Mouse (Mus musculus) C2C12 (cell line): ENCODE results near the gene Fam228a. TPM values are rescaled to one million over a fixed set of nuclear protein-coding genes. Genes with fewer than 3 reads are reported as not detected.
"Not testable (repeated sequence)": the region's sequence is repeated elsewhere in the genome, so short reads cannot be mapped to it uniquely, and the experiment has no call there.

ENCODE experiments used
- H3K27me3 ChIP-seq: one replicate; pipeline ENCODE4 v1.6.1; 2011; ENCODE audit not compliant: control insufficient read depth, insufficient read depth, insufficient read length
- H3K36me3 ChIP-seq: one replicate; pipeline ENCODE4 v1.6.1; 2011; ENCODE audit not compliant: control insufficient read depth, insufficient read depth
- H3K4me3 ChIP-seq: one replicate; pipeline ENCODE4 v1.5.1; 2011; ENCODE audit warnings: mild to moderate bottlenecking, control low read depth; ENCODE audit not compliant: poor library complexity, insufficient read depth, severe bottlenecking
- H3K79me2 ChIP-seq: one replicate; pipeline ENCODE4 v1.6.1; 2011; ENCODE audit not compliant: control insufficient read depth, insufficient read depth
- H3K79me3 ChIP-seq: one replicate; pipeline ENCODE4 v1.6.1; 2011; ENCODE audit warnings: low read depth, control low read depth
- H3ac ChIP-seq: one replicate; pipeline ENCODE3; 2011; ENCODE audit warnings: low read depth; ENCODE audit not compliant: control insufficient read depth, insufficient read length
- CEBPB ChIP-seq: IDR thresholded peaks from one replicate; pipeline ENCODE4 v1.6.1; 2011; ENCODE audit warnings: low read depth, mild to moderate bottlenecking, control low read depth, moderate library complexity
- CTCF ChIP-seq: IDR thresholded peaks from one replicate; pipeline ENCODE4 v1.5.1; 2011; ENCODE audit not compliant: control insufficient read depth, insufficient read depth, insufficient read length
- FOSL1 ChIP-seq: IDR thresholded peaks from one replicate; pipeline ENCODE4 v1.8.0; 2011; ENCODE audit warnings: mild to moderate bottlenecking, low read length; ENCODE audit not compliant: poor library complexity, insufficient read depth, severe bottlenecking
- MAX ChIP-seq: IDR thresholded peaks from one replicate; pipeline ENCODE4 v1.6.1; 2011; ENCODE audit warnings: mild to moderate bottlenecking, control low read depth
- MYOD1 ChIP-seq: IDR thresholded peaks from one replicate; pipeline ENCODE4 v1.6.1; 2011; ENCODE audit warnings: low read depth; ENCODE audit not compliant: control insufficient read depth, insufficient read length
- MYOG ChIP-seq: IDR thresholded peaks from one replicate; pipeline ENCODE4 v1.6.1; 2011; ENCODE audit not compliant: control insufficient read depth, insufficient read length; ENCODE audit errors: extremely low read depth
- USF1 ChIP-seq: IDR thresholded peaks from one replicate; pipeline ENCODE4 v1.6.1; 2011; ENCODE audit warnings: low read depth, mild to moderate bottlenecking, control low read depth, moderate library complexity
- polyA plus RNA-seq: library from polyadenylated mRNA; unstranded; fragments of >200 nt; fragmentation: generic; extraction: Trizol; gene quantifications from one replicate; pipeline ENCODE4 v1.2.1, GENCODE M21; 2012; ENCODE audit warnings: missing spikeins

The Fam228a gene
- polyA plus RNA-seq, 1 experiment, result 0.05 TPM

DNA sequence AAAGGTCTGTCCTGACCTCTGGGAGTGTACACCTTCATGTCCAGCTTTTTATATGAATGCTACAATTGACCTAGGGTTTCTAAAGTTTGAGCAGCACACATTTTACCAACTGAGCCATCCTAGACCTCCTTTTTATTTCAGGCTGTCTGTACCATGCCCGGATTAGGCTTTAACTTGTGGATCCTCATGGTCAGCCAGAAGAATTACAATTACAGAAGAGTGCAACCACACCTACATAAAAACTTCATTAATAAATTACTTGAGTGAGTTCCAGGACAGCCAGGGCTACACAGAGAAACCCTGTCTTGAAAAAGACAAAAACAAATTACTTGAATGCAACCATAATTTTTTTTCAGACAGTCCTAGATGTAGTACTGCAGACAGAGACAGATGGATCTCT is 18.8 kb upstream of the Fam228a start:
- TF ChIP-seq CEBPB, result no peak
- no peak for TF ChIP-seq MAX
- TF ChIP-seq CTCF, result no peak
- no peak for TF ChIP-seq USF1
- no peak for TF ChIP-seq FOSL1
- no peak for TF ChIP-seq MYOG
- no peak for TF ChIP-seq MYOD1

GRCm38 (mm10) chr12:4754451-4754850 is 16.2 kb upstream of the Fam228a start:
- not testable (repeated sequence) for H3K27me3 ChIP-seq, H3K36me3 ChIP-seq, H3ac ChIP-seq, H3K4me3 ChIP-seq, H3K79me2 ChIP-seq, H3K79me3 ChIP-seq

More for the DNA sequence above, 18.8 kb upstream of the Fam228a start:
- no peak overlapping the region for H3K4me3 ChIP-seq
- H3K79me2 ChIP-seq, result no peaks in the 10 kb centered on the region
- H3K27me3 ChIP-seq, result no peaks in the 10 kb centered on the region
- no peak overlapping the region for H3ac ChIP-seq
- H3K36me3 ChIP-seq, result no peaks in the 10 kb centered on the region
- H3K79me3 ChIP-seq, result no peaks in the 10 kb centered on the region

GRCm38 (mm10) chr12:4744486-4744885 is 6.3 kb upstream of the Fam228a start:
- no peaks in the 10 kb centered on the region for H3K36me3 ChIP-seq
- H3ac ChIP-seq, result no peak overlapping the region
- no peak for TF ChIP-seq MAX
- no peak for TF ChIP-seq MYOD1
- TF ChIP-seq CEBPB, result no peak
- TF ChIP-seq MYOG, result no peak
- H3K27me3 ChIP-seq, result no peaks in the 10 kb centered on the region
- no peak overlapping the region for H3K4me3 ChIP-seq
- no peaks in the 10 kb centered on the region for H3K79me3 ChIP-seq
- no peaks in the 10 kb centered on the region for H3K79me2 ChIP-seq

- TF ChIP-seq USF1 (no peak), CTCF (no peak), MAX (no peak), MYOG (no peak), CEBPB (no peak), MYOD1 (no peak), FOSL1 (no peak)
- no peaks in the 10 kb centered on the region for H3K79me3 ChIP-seq
These were observed 4.0 kb upstream of the Fam228a start for GRCm38 (mm10) chr12:4742183-4742582.

GRCm38 (mm10) chr12:4740823-4741222 is 2.6 kb upstream of the Fam228a start:
- TF ChIP-seq MYOG, result no peak
- TF ChIP-seq USF1, result no peak
- TF ChIP-seq FOSL1, result no peak
- no peak for TF ChIP-seq CEBPB
- TF ChIP-seq MYOD1, result no peak
- TF ChIP-seq CTCF, result no peak
- no peak for TF ChIP-seq MAX
- Histone ChIP-seq H3K4me3 (no peak overlapping the region), H3K36me3 (no peaks in the 10 kb centered on the region), H3ac (no peak overlapping the region), H3K79me2 (no peaks in the 10 kb centered on the region), H3K27me3 (no peaks in the 10 kb centered on the region), H3K79me3 (no peaks in the 10 kb centered on the region)

More at GRCm38 (mm10) chr12:4742183-4742582, 4.0 kb upstream of the Fam228a start:
- Histone ChIP-seq H3K79me2 (no peaks in the 10 kb centered on the region), H3K36me3 (no peaks in the 10 kb centered on the region), H3ac (no peak overlapping the region), H3K27me3 (no peaks in the 10 kb centered on the region), H3K4me3 (no peak overlapping the region)

DNA sequence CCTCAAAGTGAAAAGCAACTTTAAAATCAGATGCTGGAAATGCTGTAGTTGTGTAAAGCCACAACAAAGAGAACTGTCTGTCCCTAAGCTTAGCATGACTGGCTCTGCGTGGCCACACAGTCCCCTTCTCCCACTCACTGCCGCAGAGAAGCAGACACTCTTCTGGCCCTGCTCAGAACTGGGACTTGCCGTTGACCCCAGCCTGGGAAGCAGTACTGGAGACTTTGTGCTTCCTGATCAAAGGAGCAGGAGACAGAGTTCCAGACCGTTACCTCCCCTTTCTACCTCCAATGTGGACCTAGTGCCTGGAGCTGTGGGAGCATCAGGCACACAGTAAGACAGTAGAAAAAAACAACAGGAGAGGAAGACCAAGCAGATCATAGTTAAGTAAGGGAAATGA is 5.9 kb downstream of the Fam228a start:
- no peak overlapping the region for H3K4me3 ChIP-seq
- TF ChIP-seq MYOG (no peak), CTCF (no peak), USF1 (no peak), FOSL1 (no peak), CEBPB (no peak), MAX (no peak), MYOD1 (no peak)
- H3K79me2 ChIP-seq, result no peaks in the 10 kb centered on the region
- H3K27me3 ChIP-seq, result peaks cover 6% of the 10 kb centered on the region
- H3K79me3 ChIP-seq, result no peaks in the 10 kb centered on the region
- no peak overlapping the region for H3ac ChIP-seq
- no peaks in the 10 kb centered on the region for H3K36me3 ChIP-seq

- TF ChIP-seq FOSL1 (no peak), CEBPB (no peak), MYOG (no peak), USF1 (no peak), MAX (no peak), CTCF (no peak), MYOD1 (no peak)
- Histone ChIP-seq H3K4me3 (no peak overlapping the region), H3K36me3 (no peaks in the 10 kb centered on the region), H3K79me2 (no peaks in the 10 kb centered on the region), H3K27me3 (peaks cover 6% of the 10 kb centered on the region), H3K79me3 (no peaks in the 10 kb centered on the region), H3ac (no peak overlapping the region)
These were observed 6.6 kb downstream of the Fam228a start for GRCm38 (mm10) chr12:4731629-4732028.
